Mouse (Mus musculus) retina, postnatal 1 day (tissue): ENCODE data around the gene Nek5.

ENCODE experiments used
- DNase-seq: peaks from one replicate; pipeline ENCODE4 v3.0.0-alpha.2; 2012

The Nek5 gene

GRCm38 (mm10) chr8:22124220-22125152, at the start of gene Nek5:
Nek5 (minus strand) TSS chr8:22125053.
- DNase-seq, result peak; percentile 82

GRCm38 (mm10) chr8:22169167-22169566, 44.3 kb upstream of the Nek5 start:
- no peak for DNase-seq

- peak; percentile 96 for DNase-seq
Observed at GRCm38 (mm10) chr8:22166080-22166603, 41.3 kb upstream of the Nek5 start, which contains the start of gene Nek3. Nek3 (minus strand) TSS chr8:22166435.

GRCm38 (mm10) chr8:22165251-22166079, 40.6 kb upstream of the Nek5 start:
- no peak for DNase-seq

GRCm38 (mm10) chr8:22164431-22164830, 39.6 kb upstream of the Nek5 start:
- DNase-seq, result no peak

- DNase-seq, result no peak
Observed at GRCm38 (mm10) chr8:22162206-22162605, 37.4 kb upstream of the Nek5 start.

GRCm38 (mm10) chr8:22150345-22150663, 25.5 kb upstream of the Nek5 start:
- DNase-seq, result no peak

- no peak for DNase-seq
Observed at GRCm38 (mm10) chr8:22149643-22150344, 24.9 kb upstream of the Nek5 start.

- no peak for DNase-seq
Observed at GRCm38 (mm10) chr8:22148367-22148740, 23.5 kb upstream of the Nek5 start.

GRCm38 (mm10) chr8:22147706-22148366, 23.0 kb upstream of the Nek5 start:
- no peak for DNase-seq

GRCm38 (mm10) chr8:22145831-22146230, 21.0 kb upstream of the Nek5 start:
- no peak for DNase-seq

- no peak for DNase-seq
Observed at GRCm38 (mm10) chr8:22143764-22144491, 19.1 kb upstream of the Nek5 start.

- no peak for DNase-seq
Observed at GRCm38 (mm10) chr8:22142592-22142991, 17.7 kb upstream of the Nek5 start.

- DNase-seq, result no peak
Observed at GRCm38 (mm10) chr8:22141836-22142385, 17.1 kb upstream of the Nek5 start.

- peak; percentile 22 for DNase-seq
Observed at GRCm38 (mm10) chr8:22136462-22136861, 11.6 kb upstream of the Nek5 start.

GRCm38 (mm10) chr8:22134750-22135135, 9.9 kb upstream of the Nek5 start:
- DNase-seq, result no peak

- DNase-seq, result no peak
Observed at GRCm38 (mm10) chr8:22134078-22134749, 9.4 kb upstream of the Nek5 start.

GRCm38 (mm10) chr8:22132062-22132461, 7.2 kb upstream of the Nek5 start:
- peak; percentile 6 for DNase-seq

- DNase-seq, result no peak
Observed at GRCm38 (mm10) chr8:22107020-22107419, 17.8 kb downstream of the Nek5 start.

- DNase-seq, result peak; percentile 43
Observed at GRCm38 (mm10) chr8:22091568-22091967, 33.3 kb downstream of the Nek5 start.

- no peak for DNase-seq
Observed at GRCm38 (mm10) chr8:22089226-22089625, 35.6 kb downstream of the Nek5 start.
